Mouse (Mus musculus) thymus, postnatal 25 days (tissue): ENCODE results near the gene Btg3.
A peak's percentile ranks its signal among the peaks of the same experiment; 100 is the strongest.
"Not testable (repeated sequence)": the region's sequence is repeated elsewhere in the genome, so short reads cannot be mapped to it uniquely, and the experiment has no call there.

Source experiments
- DNase-seq: peaks from one replicate; pipeline ENCODE4 v3.0.0; 2022

Gene Btg3

GRCm38 (mm10) chr16:78376745-78377570 is at the start of gene Btg3:
Gene Btg3, minus strand, starts transcription at chr16:78377192.
- peak; percentile 90 for DNase-seq

- no peak for DNase-seq
These were observed 40.7 kb upstream of the Btg3 start for GRCm38 (mm10) chr16:78417733-78418132.

- DNase-seq: no peak
These were observed 39.5 kb upstream of the Btg3 start for GRCm38 (mm10) chr16:78416500-78416899.

GRCm38 (mm10) chr16:78409991-78410390 is 33.0 kb upstream of the Btg3 start:
- DNase-seq: no peak

- no peak for DNase-seq
These were observed 30.9 kb upstream of the Btg3 start for GRCm38 (mm10) chr16:78407855-78408254.

GRCm38 (mm10) chr16:78406657-78407056 is 29.7 kb upstream of the Btg3 start:
- no peak for DNase-seq

- no peak for DNase-seq
These were observed 25.3 kb upstream of the Btg3 start for GRCm38 (mm10) chr16:78402316-78402715.

GRCm38 (mm10) chr16:78399423-78399822 is 22.4 kb upstream of the Btg3 start:
- DNase-seq: no peak

- no peak for DNase-seq
These were observed 21.7 kb upstream of the Btg3 start for GRCm38 (mm10) chr16:78398734-78399133.

GRCm38 (mm10) chr16:78391354-78391753 is 14.4 kb upstream of the Btg3 start:
- no peak for DNase-seq

- no peak for DNase-seq
These were observed 13.0 kb upstream of the Btg3 start for GRCm38 (mm10) chr16:78389986-78390385.

- no peak for DNase-seq
These were observed 12.1 kb upstream of the Btg3 start for GRCm38 (mm10) chr16:78389122-78389521.

GRCm38 (mm10) chr16:78378493-78378892 is 1.5 kb upstream of the Btg3 start:
- no peak for DNase-seq

- DNase-seq: peak; percentile 65
These were observed 936 bp downstream of the Btg3 start for GRCm38 (mm10) chr16:78375821-78376691.

GRCm38 (mm10) chr16:78375222-78375621 is 1.8 kb downstream of the Btg3 start:
- DNase-seq: peak; percentile 43

- DNase-seq: peak; percentile 33
These were observed 3.2 kb downstream of the Btg3 start for GRCm38 (mm10) chr16:78373743-78374142.

GRCm38 (mm10) chr16:78372786-78373185 is 4.2 kb downstream of the Btg3 start:
- DNase-seq: no peak

GRCm38 (mm10) chr16:78371491-78372046 is 5.4 kb downstream of the Btg3 start:
- no peak for DNase-seq

- DNase-seq: not testable (repeated sequence)
These were observed 12.4 kb downstream of the Btg3 start for GRCm38 (mm10) chr16:78364554-78364953.

- DNase-seq: no peak
These were observed 15.5 kb downstream of the Btg3 start for GRCm38 (mm10) chr16:78361466-78361865.

- peak; percentile 18 for DNase-seq
These were observed 19.2 kb downstream of the Btg3 start for GRCm38 (mm10) chr16:78357757-78358156.

GRCm38 (mm10) chr16:78347328-78347926 is 29.6 kb downstream of the Btg3 start:
- no peak for DNase-seq
